Mouse (Mus musculus): ENCODE data around the gene Nrxn3. TPM values are rescaled to one million over a fixed set of nuclear protein-coding genes. Genes with fewer than 3 reads are reported as not detected.

Gene Nrxn3
- polyA plus RNA-seq, 1 experiment from 2014 or later: 3.5 TPM

- no peaks in the 10 kb centered on the region for H3K36me3 ChIP-seq (replicated peaks; ENCODE audit: control insufficient read depth, insufficient read depth, low read depth, low read length)
- H3K4me1 ChIP-seq (ENCODE audit: control insufficient read depth, insufficient read depth, low read length): no peaks in the 10 kb centered on the region
- no peaks in the 10 kb centered on the region for H3K9me3 ChIP-seq (replicated peaks; ENCODE audit: control insufficient read depth, low read length)
- 74% methylated on average over 4 of the region's 4 CpGs for WGBS
- H3K27ac ChIP-seq (replicated peaks; ENCODE audit: low read depth, low read length): no peak overlapping the region
- no peak overlapping the region for H3K4me3 ChIP-seq (ENCODE audit: low read depth, low read length)
- H3K4me2 ChIP-seq (ENCODE audit: low read depth, low read length): no peak overlapping the region
- DNase-seq (ENCODE audit: low spot score) (no peak), ATAC-seq (replicated peaks; ENCODE audit: insufficient number of reproducible peaks, low FRiP score, low TSS enrichment, low read depth) (no peak)
- H3K9ac ChIP-seq (replicated peaks; ENCODE audit: low read length): no peak overlapping the region
- H3K27me3 ChIP-seq (ENCODE audit: control insufficient read depth, insufficient read depth, low read length): no peaks in the 10 kb centered on the region
These were observed 313.4 kb downstream of the Nrxn3 start for GRCm38 (mm10) chr12:89035984-89036618.

- Histone ChIP-seq H3K4me2 (ENCODE audit: low read depth, low read length) (no peak overlapping the region), H3K27me3 (ENCODE audit: control insufficient read depth, insufficient read depth, low read length) (no peaks in the 10 kb centered on the region), H3K36me3 (replicated peaks; ENCODE audit: control insufficient read depth, insufficient read depth, low read depth, low read length) (no peaks in the 10 kb centered on the region), H3K4me1 (ENCODE audit: control insufficient read depth, insufficient read depth, low read length) (no peaks in the 10 kb centered on the region), H3K4me3 (ENCODE audit: low read depth, low read length) (no peak overlapping the region), H3K9ac (replicated peaks; ENCODE audit: low read length) (no peak overlapping the region), H3K9me3 (replicated peaks; ENCODE audit: control insufficient read depth, low read length) (no peaks in the 10 kb centered on the region), H3K27ac (replicated peaks; ENCODE audit: low read depth, low read length) (no peak overlapping the region)
- ATAC-seq (replicated peaks; ENCODE audit: insufficient number of reproducible peaks, low FRiP score, low TSS enrichment, low read depth) (no peak), DNase-seq (ENCODE audit: low spot score) (no peak)
These were observed 317.5 kb downstream of the Nrxn3 start for GRCm38 (mm10) chr12:89040151-89040550.

DNA sequence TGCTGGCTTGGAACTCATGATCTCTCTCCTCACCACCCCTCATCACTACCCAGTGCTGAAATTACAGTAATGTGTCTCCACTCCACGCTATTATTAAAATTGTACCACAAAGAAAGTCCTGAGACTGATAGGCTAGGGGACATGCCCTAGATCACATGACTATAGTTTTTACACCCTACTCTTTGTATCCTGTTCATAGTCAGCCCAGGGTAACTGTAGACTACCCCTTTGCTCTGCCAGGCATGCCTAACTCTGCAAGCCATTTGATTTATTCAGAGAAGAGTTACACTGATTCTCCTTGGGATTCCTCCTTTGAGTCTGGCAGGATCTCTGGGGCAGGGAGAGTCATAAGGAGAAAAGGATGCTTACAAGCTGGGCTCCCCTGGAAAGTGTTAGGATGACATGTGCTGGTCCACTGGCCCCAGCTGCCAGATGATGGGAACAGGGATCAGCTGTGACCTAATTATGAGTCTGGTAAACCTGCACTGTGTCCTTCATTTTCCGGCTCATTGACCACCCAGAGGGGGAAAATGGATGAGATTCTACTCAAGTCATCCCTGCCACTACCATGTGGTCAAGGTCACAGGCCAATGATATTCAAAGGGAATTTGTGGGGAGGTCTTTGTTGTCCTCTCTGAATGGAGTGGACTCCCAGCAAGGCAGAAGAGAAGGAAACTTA lies 318.9 kb downstream of the Nrxn3 start:
- WGBS: 62% methylated on average over 2 of the region's 2 CpGs
- DNase-seq (ENCODE audit: low spot score) (no peak), ATAC-seq (replicated peaks; ENCODE audit: insufficient number of reproducible peaks, low FRiP score, low TSS enrichment, low read depth) (peak; percentile 44; the same call in 1 of the 2 replicates)
- no peak overlapping the region for H3K9ac ChIP-seq (replicated peaks; ENCODE audit: low read length)
- no peaks in the 10 kb centered on the region for H3K36me3 ChIP-seq (replicated peaks; ENCODE audit: control insufficient read depth, insufficient read depth, low read depth, low read length)
- H3K27ac ChIP-seq (replicated peaks; ENCODE audit: low read depth, low read length): no peak overlapping the region
- no peaks in the 10 kb centered on the region for H3K4me1 ChIP-seq (ENCODE audit: control insufficient read depth, insufficient read depth, low read length)
- no peaks in the 10 kb centered on the region for H3K27me3 ChIP-seq (ENCODE audit: control insufficient read depth, insufficient read depth, low read length)
- no peak overlapping the region for H3K4me3 ChIP-seq (ENCODE audit: low read depth, low read length)
- H3K9me3 ChIP-seq (replicated peaks; ENCODE audit: control insufficient read depth, low read length): no peaks in the 10 kb centered on the region
- no peak overlapping the region for H3K4me2 ChIP-seq (ENCODE audit: low read depth, low read length)

- Histone ChIP-seq H3K36me3 (replicated peaks; ENCODE audit: control insufficient read depth, insufficient read depth, low read depth, low read length) (no peaks in the 10 kb centered on the region), H3K9me3 (replicated peaks; ENCODE audit: control insufficient read depth, low read length) (no peaks in the 10 kb centered on the region), H3K4me1 (ENCODE audit: control insufficient read depth, insufficient read depth, low read length) (no peaks in the 10 kb centered on the region), H3K27ac (replicated peaks; ENCODE audit: low read depth, low read length) (no peak overlapping the region), H3K27me3 (ENCODE audit: control insufficient read depth, insufficient read depth, low read length) (no peaks in the 10 kb centered on the region), H3K4me3 (ENCODE audit: low read depth, low read length) (no peak overlapping the region), H3K4me2 (ENCODE audit: low read depth, low read length) (no peak overlapping the region), H3K9ac (replicated peaks; ENCODE audit: low read length) (no peak overlapping the region)
- ATAC-seq (replicated peaks; ENCODE audit: insufficient number of reproducible peaks, low FRiP score, low TSS enrichment, low read depth): 0 out of 2 replicates have a peak, but pooled peaks have one; percentile 56
- DNase-seq (ENCODE audit: low spot score): peak; percentile 14
- 47% methylated on average over 3 of the region's 3 CpGs for WGBS
These were observed 326.6 kb downstream of the Nrxn3 start for GRCm38 (mm10) chr12:89049279-89049678.

GRCm38 (mm10) chr12:89049686-89050085 lies 327.0 kb downstream of the Nrxn3 start:
- H3K36me3 ChIP-seq (replicated peaks; ENCODE audit: control insufficient read depth, insufficient read depth, low read depth, low read length): no peaks in the 10 kb centered on the region
- H3K4me2 ChIP-seq (ENCODE audit: low read depth, low read length): no peak overlapping the region
- H3K27me3 ChIP-seq (ENCODE audit: control insufficient read depth, insufficient read depth, low read length): no peaks in the 10 kb centered on the region
- H3K4me1 ChIP-seq (ENCODE audit: control insufficient read depth, insufficient read depth, low read length): no peaks in the 10 kb centered on the region
- no peak overlapping the region for H3K4me3 ChIP-seq (ENCODE audit: low read depth, low read length)
- no peaks in the 10 kb centered on the region for H3K9me3 ChIP-seq (replicated peaks; ENCODE audit: control insufficient read depth, low read length)
- H3K27ac ChIP-seq (replicated peaks; ENCODE audit: low read depth, low read length): no peak overlapping the region
- no peak for ATAC-seq (replicated peaks; ENCODE audit: insufficient number of reproducible peaks, low FRiP score, low TSS enrichment, low read depth)
- DNase-seq (ENCODE audit: low spot score): no peak
- H3K9ac ChIP-seq (replicated peaks; ENCODE audit: low read length): no peak overlapping the region

DNA sequence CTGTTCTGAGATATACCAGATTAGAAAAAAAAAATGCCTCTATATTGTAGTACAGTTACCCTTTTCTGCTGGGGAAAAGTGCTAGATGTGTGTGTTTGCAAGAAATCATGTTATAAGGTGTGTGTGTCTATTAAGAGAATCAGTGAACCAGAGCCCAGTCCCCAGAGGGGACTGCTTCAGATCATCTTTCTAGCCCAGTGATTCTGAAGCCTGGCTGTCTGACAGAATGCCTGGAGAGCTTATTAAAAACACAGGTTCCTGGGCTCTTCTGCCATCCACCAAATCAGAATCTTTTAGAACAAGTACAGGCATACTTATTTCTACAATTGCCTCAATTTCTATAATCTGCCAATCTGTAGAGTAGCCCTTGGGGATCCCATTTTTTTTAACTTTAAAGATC lies 349.8 kb downstream of the Nrxn3 start:
- no peak overlapping the region for H3K27ac ChIP-seq (replicated peaks; ENCODE audit: low read depth, low read length)
- no peaks in the 10 kb centered on the region for H3K36me3 ChIP-seq (replicated peaks; ENCODE audit: control insufficient read depth, insufficient read depth, low read depth, low read length)
- no peaks in the 10 kb centered on the region for H3K4me1 ChIP-seq (ENCODE audit: control insufficient read depth, insufficient read depth, low read length)
- no peak overlapping the region for H3K4me2 ChIP-seq (ENCODE audit: low read depth, low read length)
- ATAC-seq (replicated peaks; ENCODE audit: insufficient number of reproducible peaks, low FRiP score, low TSS enrichment, low read depth) (no peak), DNase-seq (ENCODE audit: low spot score) (no peak)
- H3K9ac ChIP-seq (replicated peaks; ENCODE audit: low read length): no peak overlapping the region
- H3K4me3 ChIP-seq (ENCODE audit: low read depth, low read length): no peak overlapping the region
- H3K9me3 ChIP-seq (replicated peaks; ENCODE audit: control insufficient read depth, low read length): no peaks in the 10 kb centered on the region
- H3K27me3 ChIP-seq (ENCODE audit: control insufficient read depth, insufficient read depth, low read length): no peaks in the 10 kb centered on the region

- Histone ChIP-seq H3K27ac (replicated peaks; ENCODE audit: low read depth, low read length) (no peak overlapping the region), H3K36me3 (replicated peaks; ENCODE audit: control insufficient read depth, insufficient read depth, low read depth, low read length) (no peaks in the 10 kb centered on the region), H3K4me2 (ENCODE audit: low read depth, low read length) (no peak overlapping the region), H3K9ac (replicated peaks; ENCODE audit: low read length) (no peak overlapping the region), H3K4me1 (ENCODE audit: control insufficient read depth, insufficient read depth, low read length) (no peaks in the 10 kb centered on the region), H3K9me3 (replicated peaks; ENCODE audit: control insufficient read depth, low read length) (no peaks in the 10 kb centered on the region), H3K27me3 (ENCODE audit: control insufficient read depth, insufficient read depth, low read length) (no peaks in the 10 kb centered on the region), H3K4me3 (ENCODE audit: low read depth, low read length) (no peak overlapping the region)
- no peak for ATAC-seq (replicated peaks; ENCODE audit: insufficient number of reproducible peaks, low FRiP score, low TSS enrichment, low read depth)
- no peak for DNase-seq (ENCODE audit: low spot score)
- 65% methylated on average over 5 of the region's 5 CpGs for WGBS
These were observed 350.6 kb downstream of the Nrxn3 start for GRCm38 (mm10) chr12:89073167-89073743.

DNA sequence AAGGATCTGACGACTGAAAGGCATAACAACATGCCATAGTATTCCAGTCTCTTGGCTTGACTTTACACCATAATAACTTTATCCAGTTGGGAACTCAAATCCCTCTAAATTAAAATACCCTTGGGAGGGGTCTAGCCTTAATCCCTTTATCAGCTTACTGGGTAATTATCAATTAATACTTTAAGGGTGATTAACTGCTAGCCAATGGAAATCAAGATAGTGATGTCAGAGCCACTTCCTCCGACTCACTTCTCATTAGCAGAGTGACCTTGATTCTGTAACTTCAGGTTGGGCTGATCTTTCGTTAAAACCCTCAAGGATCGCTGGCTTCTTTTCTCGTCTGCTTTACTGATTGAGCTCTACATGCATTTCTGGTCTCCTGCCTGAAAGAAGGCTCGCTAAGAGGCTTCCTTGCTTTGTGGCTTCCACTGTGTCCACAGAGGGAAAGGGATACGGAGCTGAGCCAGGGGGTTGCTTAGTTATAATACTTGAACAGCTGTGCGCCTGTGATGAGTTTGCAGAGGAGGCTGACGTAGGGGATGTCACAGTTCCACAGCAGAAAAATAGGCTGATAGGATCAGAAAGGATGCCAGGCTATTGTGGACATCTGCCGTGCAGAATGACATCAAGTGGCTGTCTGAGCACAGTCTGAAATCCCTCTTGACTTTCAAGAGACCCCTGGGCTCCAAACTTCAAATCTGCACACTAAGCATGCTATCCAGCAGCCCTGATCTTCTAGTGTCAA lies 352.0 kb downstream of the Nrxn3 start:
- H3K9me3 ChIP-seq (replicated peaks; ENCODE audit: control insufficient read depth, low read length): no peaks in the 10 kb centered on the region
- H3K4me3 ChIP-seq (ENCODE audit: low read depth, low read length): no peak overlapping the region
- H3K9ac ChIP-seq (replicated peaks; ENCODE audit: low read length): no peak overlapping the region
- H3K36me3 ChIP-seq (replicated peaks; ENCODE audit: control insufficient read depth, insufficient read depth, low read depth, low read length): no peaks in the 10 kb centered on the region
- WGBS: 48% methylated on average over 10 of the region's 10 CpGs
- H3K4me1 ChIP-seq (ENCODE audit: control insufficient read depth, insufficient read depth, low read length): no peaks in the 10 kb centered on the region
- no peak for ATAC-seq (replicated peaks; ENCODE audit: insufficient number of reproducible peaks, low FRiP score, low TSS enrichment, low read depth)
- no peaks in the 10 kb centered on the region for H3K27me3 ChIP-seq (ENCODE audit: control insufficient read depth, insufficient read depth, low read length)
- no peak overlapping the region for H3K4me2 ChIP-seq (ENCODE audit: low read depth, low read length)
- DNase-seq (ENCODE audit: low spot score): no peak
- no peak overlapping the region for H3K27ac ChIP-seq (replicated peaks; ENCODE audit: low read depth, low read length)
